Mouse (Mus musculus) intestine, embryonic 14.5 days (tissue): Measurements from ENCODE around the gene Bnipl. TPM values are rescaled to one million over a fixed set of nuclear protein-coding genes. Genes with fewer than 3 reads are reported as not detected.

Source experiments
- ATAC-seq: fragments of 200-750 bp; cut with Nextera tagmentation; replicated peaks from 2 replicates; pipeline ENCODE4 v1.8.0; 2017; ENCODE audit warnings: low read depth, moderate number of reproducible peaks, moderate TSS enrichment, moderate library complexity; ENCODE audit not compliant: low FRiP score, low TSS enrichment
- DNase-seq: peaks from one replicate; pipeline ENCODE4 v3.0.0-alpha.2; 2018; ENCODE audit warnings: low spot score
- H3K27ac ChIP-seq: fragments of 300-500 bp; sonication (generic); 2 replicates; pipeline ENCODE4 v1.5.1; 2014; ENCODE audit warnings: low read depth, mild to moderate bottlenecking, control low read depth
- H3K27me3 ChIP-seq: fragments of 300-500 bp; sonication (generic); replicated peaks from 2 replicates; pipeline ENCODE4 v1.6.1; 2014; ENCODE audit warnings: low read length, control low read depth; ENCODE audit not compliant: control insufficient read depth, insufficient read depth
- H3K36me3 ChIP-seq: fragments of 300-500 bp; sonication (generic); 2 replicates; pipeline ENCODE4 v1.6.1; 2014; ENCODE audit warnings: low read length, control low read depth; ENCODE audit not compliant: control insufficient read depth, insufficient read depth
- H3K4me1 ChIP-seq: fragments of 300-500 bp; sonication (generic); replicated peaks from 2 replicates; pipeline ENCODE4 v1.6.1; 2014; ENCODE audit warnings: low read length, control low read depth, mixed read lengths; ENCODE audit not compliant: control insufficient read depth, insufficient read depth
- H3K4me2 ChIP-seq: fragments of 300-500 bp; sonication (generic); 2 replicates; pipeline ENCODE4 v1.6.1; 2014; ENCODE audit warnings: low read length
- H3K4me3 ChIP-seq: fragments of 300-500 bp; sonication (generic); 2 replicates; pipeline ENCODE4 v1.5.1; 2014; ENCODE audit warnings: low read depth, low read length, control low read depth, mixed read lengths
- H3K9ac ChIP-seq: fragments of 300-500 bp; sonication (generic); 2 replicates; pipeline ENCODE4 v1.6.1; 2014; ENCODE audit warnings: mild to moderate bottlenecking, low read length
- H3K9me3 ChIP-seq: fragments of 300-500 bp; sonication (generic); 2 replicates; pipeline ENCODE4 v1.6.1; 2016; ENCODE audit warnings: low read length, control low read depth; ENCODE audit not compliant: control insufficient read depth
- WGBS: fragments of 180-500 bp; shearing (Covaris S2); extraction: QIAGEN DNeasy Blood & Tissue Kit; methylation state at CpG from one replicate; pipeline ENCODE4 v1.1.7; 2014; 5-methylcytosine and 5-hydroxymethylcytosine counted together
- polyA plus RNA-seq: library from polyadenylated mRNA; unstranded; fragments of >200 nt; fragmentation: Nextera tagmentation; extraction: Ambion mirVana; gene quantifications from 2 replicates; pipeline ENCODE4 v1.2.1, GENCODE M21; 2014

Bnipl gene
- polyA plus RNA-seq, 1 experiment from 2014 or later: 1.0 TPM

- Histone ChIP-seq H3K4me1 (0 out of 2 replicates have a peak, but pooled peaks cover 3% of the 10 kb centered on the region), H3K4me2 (no peak overlapping the region), H3K4me3 (no peak overlapping the region), H3K9ac (no peak overlapping the region), H3K36me3 (peaks cover 56% of the 10 kb centered on the region), H3K27ac (no peak overlapping the region), H3K27me3 (no peaks in the 10 kb centered on the region), H3K9me3 (no peaks in the 10 kb centered on the region)
- no peak for DNase-seq
- no peak for ATAC-seq
- WGBS: 80% methylated on average over 4 of the region's 4 CpGs
Observed at GRCm38 (mm10) chr3:95291041-95291440, 40.0 kb upstream of the Bnipl start.

- WGBS: 58% methylated on average over 6 of the region's 6 CpGs
- H3K9me3 ChIP-seq: no peaks in the 10 kb centered on the region
- H3K27ac ChIP-seq: no peak overlapping the region
- H3K4me3 ChIP-seq: no peak overlapping the region
- H3K27me3 ChIP-seq: no peaks in the 10 kb centered on the region
- peaks cover 51% of the 10 kb centered on the region for H3K36me3 ChIP-seq
- DNase-seq (no peak), ATAC-seq (no peak)
- H3K9ac ChIP-seq: no peak overlapping the region
- no peak overlapping the region for H3K4me2 ChIP-seq
- 0 out of 2 replicates have a peak, but pooled peaks cover 3% of the 10 kb centered on the region for H3K4me1 ChIP-seq
Observed at GRCm38 (mm10) chr3:95290156-95290555, 39.2 kb upstream of the Bnipl start.

- peaks cover 44% of the 10 kb centered on the region for H3K36me3 ChIP-seq
- no peak overlapping the region for H3K4me2 ChIP-seq
- H3K27ac ChIP-seq: no peak overlapping the region
- DNase-seq (no peak), ATAC-seq (no peak)
- no peak overlapping the region for H3K4me3 ChIP-seq
- H3K4me1 ChIP-seq: peaks cover 7% of the 10 kb centered on the region; the same call in 1 of the 2 replicates
- no peak overlapping the region for H3K9ac ChIP-seq
- H3K9me3 ChIP-seq: no peaks in the 10 kb centered on the region
- WGBS: 89% methylated on average over 4 of the region's 4 CpGs
- no peaks in the 10 kb centered on the region for H3K27me3 ChIP-seq
Observed at GRCm38 (mm10) chr3:95289419-95289818, 38.4 kb upstream of the Bnipl start.

- ATAC-seq (no peak), DNase-seq (no peak)
- H3K27me3 ChIP-seq: no peaks in the 10 kb centered on the region
- H3K36me3 ChIP-seq: peaks cover 26% of the 10 kb centered on the region
- WGBS: 91% methylated on average over 3 of the region's 3 CpGs
- no peak overlapping the region for H3K9ac ChIP-seq
- no peak overlapping the region for H3K4me2 ChIP-seq
- H3K4me3 ChIP-seq: no peak overlapping the region
- no peaks in the 10 kb centered on the region for H3K9me3 ChIP-seq
- peaks cover 15% of the 10 kb centered on the region; the same call in 1 of the 2 replicates for H3K4me1 ChIP-seq
- H3K27ac ChIP-seq: no peak overlapping the region
Observed at GRCm38 (mm10) chr3:95287541-95287940, 36.5 kb upstream of the Bnipl start.

GRCm38 (mm10) chr3:95286510-95286909 lies 35.5 kb upstream of the Bnipl start:
- 78% methylated on average over 7 of the region's 7 CpGs for WGBS
- Histone ChIP-seq H3K9me3 (no peaks in the 10 kb centered on the region), H3K4me2 (no peak overlapping the region), H3K4me1 (peaks cover 17% of the 10 kb centered on the region; the same call in 1 of the 2 replicates), H3K27ac (no peak overlapping the region), H3K36me3 (peaks cover 17% of the 10 kb centered on the region), H3K4me3 (no peak overlapping the region), H3K9ac (no peak overlapping the region), H3K27me3 (no peaks in the 10 kb centered on the region)
- ATAC-seq (no peak), DNase-seq (no peak)

GRCm38 (mm10) chr3:95286011-95286410 lies 35.0 kb upstream of the Bnipl start:
- DNase-seq: no peak
- Histone ChIP-seq H3K9me3 (no peaks in the 10 kb centered on the region), H3K27ac (no peak overlapping the region), H3K27me3 (no peaks in the 10 kb centered on the region), H3K36me3 (peaks cover 17% of the 10 kb centered on the region), H3K4me1 (peaks cover 17% of the 10 kb centered on the region; the same call in 1 of the 2 replicates), H3K4me3 (no peak overlapping the region), H3K9ac (no peak overlapping the region), H3K4me2 (no peak overlapping the region)
- no peak for ATAC-seq
- WGBS: 59% methylated on average over 5 of the region's 5 CpGs

GRCm38 (mm10) chr3:95285390-95285789 lies 34.4 kb upstream of the Bnipl start:
- Histone ChIP-seq H3K36me3 (peaks cover 17% of the 10 kb centered on the region), H3K27me3 (no peaks in the 10 kb centered on the region), H3K9ac (no peak overlapping the region), H3K4me2 (no peak overlapping the region), H3K4me3 (no peak overlapping the region), H3K9me3 (no peaks in the 10 kb centered on the region), H3K27ac (no peak overlapping the region), H3K4me1 (peaks cover 23% of the 10 kb centered on the region; the same call in 1 of the 2 replicates)
- DNase-seq (no peak), ATAC-seq (no peak)
- WGBS: 94% methylated on average over 5 of the region's 5 CpGs

GRCm38 (mm10) chr3:95284501-95285281 lies 33.7 kb upstream of the Bnipl start:
- H3K27me3 ChIP-seq: no peaks in the 10 kb centered on the region
- H3K4me2 ChIP-seq: peak overlapping the region; percentile 84; the same call in 1 of the 2 replicates
- no peak overlapping the region for H3K27ac ChIP-seq
- H3K4me3 ChIP-seq: peak overlapping the region; percentile 87; the same call in 1 of the 2 replicates
- peaks cover 21% of the 10 kb centered on the region; the same call in 1 of the 2 replicates for H3K4me1 ChIP-seq
- WGBS: 83% methylated on average over 12 of the region's 12 CpGs
- H3K9ac ChIP-seq: no peak overlapping the region
- no peaks in the 10 kb centered on the region for H3K9me3 ChIP-seq
- H3K36me3 ChIP-seq: peaks cover 17% of the 10 kb centered on the region
- DNase-seq (no peak), ATAC-seq (no peak)
